Mouse (Mus musculus) thymus, adult 2 months (tissue): ENCODE measurements around the gene Sult5a1. TPM values are rescaled to one million over a fixed set of nuclear protein-coding genes. Genes with fewer than 3 reads are reported as not detected.
A peak's percentile ranks its signal among the peaks of the same experiment; 100 is the strongest.

Source experiments
- DNase-seq: peaks from one replicate; pipeline ENCODE4 v3.0.0; 2021
- H3K27ac ChIP-seq: fragments of 200-500 bp; 2 replicates; pipeline ENCODE4 v1.5.1; 2012; ENCODE audit warnings: low read length, control low read depth; ENCODE audit not compliant: control insufficient read depth, insufficient read depth
- H3K27me3 ChIP-seq: fragments of 200-500 bp; 2 replicates; pipeline ENCODE4 v1.6.1; 2012; ENCODE audit warnings: mild to moderate bottlenecking, low read length, moderate library complexity, mixed read lengths; ENCODE audit not compliant: control insufficient read depth, insufficient read depth
- H3K36me3 ChIP-seq: fragments of 200-500 bp; 2 replicates; pipeline ENCODE4 v1.6.1; 2012; ENCODE audit warnings: mild to moderate bottlenecking, low read length, moderate library complexity; ENCODE audit not compliant: control insufficient read depth, insufficient read depth
- H3K4me1 ChIP-seq: fragments of 200-500 bp; replicated peaks from 2 replicates; pipeline ENCODE4 v1.6.1; 2012; ENCODE audit warnings: low read length; ENCODE audit not compliant: control insufficient read depth, insufficient read depth
- H3K4me3 ChIP-seq: fragments of 200-500 bp; 2 replicates; pipeline ENCODE4 v1.5.1; 2012; ENCODE audit warnings: mild to moderate bottlenecking, low read length, control low read depth, moderate library complexity; ENCODE audit not compliant: control insufficient read depth, insufficient read depth
- CTCF ChIP-seq: fragments of 200-500 bp; IDR thresholded peaks from 2 replicates; pipeline ENCODE4 v1.5.1; 2012; ENCODE audit warnings: mild to moderate bottlenecking, control low read depth, low read length, moderate library complexity, borderline replicate concordance; ENCODE audit not compliant: control insufficient read depth, poor library complexity, insufficient read depth; ENCODE audit errors: extremely low read depth
- POLR2A ChIP-seq: fragments of 200-500 bp; IDR thresholded peaks from 2 replicates; pipeline ENCODE4 v1.6.1; 2012; ENCODE audit warnings: mild to moderate bottlenecking, low read length, control low read depth, moderate library complexity; ENCODE audit not compliant: control insufficient read depth, poor library complexity, insufficient read depth; ENCODE audit errors: extremely low read depth
- WGBS: fragments of 180-500 bp; shearing (Covaris S2); methylation state at CpG from one replicate; pipeline ENCODE4 v1.1.7; 2018; 5-methylcytosine and 5-hydroxymethylcytosine counted together
- polyA plus RNA-seq: library from polyadenylated mRNA; depleted of rRNA; stranded (reverse); fragments of >200 nt; gene quantifications from 2 replicates; pipeline ENCODE4 v1.2.3, GENCODE M21; 2012

The Sult5a1 gene
- polyA plus RNA-seq, 1 experiment: 17.5 TPM

DNA sequence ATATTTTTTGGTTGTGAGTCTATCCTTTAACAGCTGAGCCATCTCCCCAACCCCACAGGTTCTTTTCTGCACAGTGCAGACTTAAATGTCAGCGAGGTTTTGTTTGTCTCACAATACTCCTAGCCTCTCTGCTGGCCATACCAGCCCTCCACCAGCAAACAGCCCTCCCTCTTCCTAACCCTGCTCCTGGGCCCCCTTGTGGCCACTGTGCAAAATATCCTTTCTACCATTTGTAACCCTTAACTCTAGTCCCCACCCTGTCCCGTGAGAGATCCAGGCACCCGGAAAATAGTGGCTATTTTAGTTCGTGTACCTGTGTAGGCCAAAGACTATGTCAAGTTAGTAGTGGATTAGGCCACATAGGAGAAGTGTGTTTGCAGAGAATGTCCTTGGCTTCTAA, 47.5 kb downstream of the Sult5a1 start:
- 3% methylated on average over 4 of the region's 4 CpGs for WGBS
- Histone ChIP-seq H3K4me3 (no peak overlapping the region), H3K36me3 (no peaks in the 10 kb centered on the region), H3K27me3 (no peaks in the 10 kb centered on the region), H3K27ac (no peak overlapping the region), H3K4me1 (no peaks in the 10 kb centered on the region)
- TF ChIP-seq CTCF (peak; percentile 39; the same call in 1 of the 2 replicates), POLR2A (no peak)
- DNase-seq: peak; percentile 59

- Histone ChIP-seq H3K36me3 (peaks cover 16% of the 10 kb centered on the region), H3K4me1 (no peaks in the 10 kb centered on the region), H3K4me3 (no peak overlapping the region), H3K27me3 (no peaks in the 10 kb centered on the region), H3K27ac (no peak overlapping the region)
- WGBS: 89% methylated on average over 5 of the region's 5 CpGs
- DNase-seq: no peak
- TF ChIP-seq CTCF (no peak), POLR2A (no peak)
Measured at GRCm38 (mm10) chr8:123108953-123109352, 49.2 kb downstream of the Sult5a1 start.

GRCm38 (mm10) chr8:123108010-123108409, 50.1 kb downstream of the Sult5a1 start:
- no peak overlapping the region for H3K27ac ChIP-seq
- DNase-seq: no peak
- H3K27me3 ChIP-seq: no peaks in the 10 kb centered on the region
- H3K4me3 ChIP-seq: no peak overlapping the region
- H3K36me3 ChIP-seq: peaks cover 22% of the 10 kb centered on the region
- H3K4me1 ChIP-seq: peaks cover 8% of the 10 kb centered on the region
- WGBS: 80% methylated on average over 1 of the region's 1 CpGs
- TF ChIP-seq CTCF: no peak
- no peak for TF ChIP-seq POLR2A

- no peak for DNase-seq
- H3K4me1 ChIP-seq: peaks cover 10% of the 10 kb centered on the region
- TF ChIP-seq POLR2A (no peak), CTCF (no peak)
- no peak overlapping the region for H3K4me3 ChIP-seq
- peaks cover 22% of the 10 kb centered on the region for H3K36me3 ChIP-seq
- WGBS: 63% methylated on average over 2 of the region's 2 CpGs
- H3K27ac ChIP-seq: no peak overlapping the region
- H3K27me3 ChIP-seq: no peaks in the 10 kb centered on the region
Measured at GRCm38 (mm10) chr8:123106531-123106930, 51.6 kb downstream of the Sult5a1 start.

GRCm38 (mm10) chr8:123105553-123106326, 52.4 kb downstream of the Sult5a1 start:
- Histone ChIP-seq H3K27ac (no peak overlapping the region), H3K27me3 (no peaks in the 10 kb centered on the region), H3K4me1 (peaks cover 10% of the 10 kb centered on the region), H3K36me3 (peaks cover 22% of the 10 kb centered on the region), H3K4me3 (no peak overlapping the region)
- 83% methylated on average over 5 of the region's 5 CpGs for WGBS
- no peak for DNase-seq
- TF ChIP-seq POLR2A (no peak), CTCF (no peak)

DNA sequence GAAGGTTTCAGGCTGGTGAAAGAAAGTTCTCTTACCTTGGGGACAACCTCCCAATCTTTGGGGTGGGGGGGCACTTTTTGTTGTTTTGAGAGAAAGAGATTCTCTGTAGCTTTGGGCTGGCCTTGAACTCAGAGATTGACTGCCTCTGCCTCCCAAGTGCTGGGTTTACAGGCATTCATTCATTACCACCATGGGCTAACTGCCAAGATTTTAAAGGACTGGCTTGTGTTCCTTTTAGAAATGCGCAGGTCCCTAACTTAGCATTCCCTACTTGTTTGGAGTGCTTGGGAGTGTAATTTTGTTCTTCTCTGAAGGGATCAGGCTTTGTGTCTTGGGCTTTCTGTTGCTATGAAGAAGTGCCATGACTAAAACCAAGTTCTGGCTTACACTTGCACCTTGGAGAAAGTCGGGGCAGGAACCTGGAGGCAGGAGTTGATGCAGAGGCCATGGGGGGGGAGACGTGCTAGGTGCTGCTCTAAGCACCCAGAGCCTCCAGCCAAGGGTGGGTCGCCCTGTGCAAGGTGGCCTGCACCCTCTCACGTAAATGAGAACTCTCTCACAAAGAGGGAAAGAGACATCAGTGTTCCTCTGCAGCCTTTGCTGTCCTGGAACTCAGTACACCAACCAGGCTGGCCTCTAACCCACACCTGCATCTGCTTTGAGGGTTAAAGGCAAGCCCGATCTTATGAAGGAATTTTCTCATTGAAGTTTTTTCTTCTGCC, 53.9 kb downstream of the Sult5a1 start:
- H3K36me3 ChIP-seq: peaks cover 22% of the 10 kb centered on the region
- peaks cover 10% of the 10 kb centered on the region for H3K4me1 ChIP-seq
- DNase-seq: no peak
- no peak overlapping the region for H3K4me3 ChIP-seq
- 82% methylated on average over 6 of the region's 6 CpGs for WGBS
- no peak for TF ChIP-seq CTCF
- no peak for TF ChIP-seq POLR2A
- H3K27ac ChIP-seq: no peak overlapping the region
- H3K27me3 ChIP-seq: no peaks in the 10 kb centered on the region
